Mouse (Mus musculus) cerebellum, postnatal 4 days (tissue): ENCODE results near the gene Frmd3.
"Not testable (repeated sequence)": the region's sequence is repeated elsewhere in the genome, so short reads cannot be mapped to it uniquely, and the experiment has no call there.

Experiments used
- DNase-seq, 2 experiments: peaks; one replicate each; pipeline ENCODE4 v3.0.0; 2022; ENCODE audit warnings: low spot score in 2 of 2, mixed read lengths in 1 of 2

Gene Frmd3

DNA sequence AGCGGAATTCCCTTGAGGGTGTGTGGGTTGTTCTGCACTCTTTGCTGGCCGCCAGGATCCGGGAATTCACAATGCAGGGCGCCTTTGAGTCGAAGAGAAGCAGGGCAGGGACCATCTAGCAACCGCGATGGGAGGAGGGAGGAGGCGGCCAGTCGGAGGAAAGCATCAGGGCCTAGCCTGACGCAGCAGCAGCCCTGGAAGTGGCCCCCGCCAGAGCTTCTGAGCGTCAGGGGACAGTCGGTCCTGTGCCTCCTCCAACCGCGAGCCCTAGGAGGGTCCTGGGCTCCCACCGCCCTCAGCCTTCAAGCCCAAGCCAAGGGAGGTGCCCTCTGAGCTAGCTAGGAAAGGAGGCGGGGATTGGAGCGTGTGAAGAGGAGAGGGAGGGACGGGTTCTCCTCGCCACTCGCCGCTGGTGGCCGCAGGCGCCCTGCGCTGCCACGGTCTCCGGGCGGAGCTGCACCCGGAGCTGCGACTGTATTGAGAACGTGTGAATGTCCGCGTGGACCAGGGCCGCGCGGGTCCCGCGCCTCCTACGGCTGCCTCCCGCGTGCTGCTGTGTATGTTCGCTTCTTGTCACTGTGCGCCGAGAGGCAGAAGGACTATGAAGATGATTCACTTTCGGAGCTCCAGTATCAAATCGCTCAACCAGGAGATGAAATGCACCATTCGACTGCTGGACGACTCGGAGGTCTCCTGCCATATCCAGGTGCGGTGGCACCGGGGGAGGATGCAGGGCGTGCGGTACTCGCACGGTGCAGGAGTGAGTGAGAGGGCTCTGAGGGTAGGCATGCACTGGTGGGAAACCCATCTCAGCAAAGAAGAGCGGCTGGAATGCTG lies at the start of gene Frmd3:
Gene Frmd3 (plus strand): TSS at position 232 of the 837 bp plus-strand sequence.
- DNase-seq = peak; percentile 46 to 66

DNA sequence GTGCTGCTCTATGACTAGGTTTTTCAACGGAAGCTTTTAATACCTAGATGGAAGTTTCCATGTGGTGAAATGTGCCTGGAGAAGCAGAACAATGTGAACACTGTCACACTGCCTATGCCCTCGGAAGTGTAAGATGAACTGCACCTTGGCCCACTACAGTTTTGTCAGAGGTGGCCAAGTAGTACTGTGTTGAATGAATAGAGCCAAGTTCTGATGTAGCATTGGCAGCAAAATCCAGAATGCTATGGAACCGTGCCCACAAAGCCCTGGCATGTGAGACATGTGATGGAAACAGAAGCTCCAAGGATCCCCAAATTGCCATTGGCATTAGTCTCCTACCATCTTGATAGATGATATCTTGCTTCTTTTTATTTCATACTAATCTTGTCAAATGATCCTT lies 32.8 kb upstream of the Frmd3 start:
- DNase-seq = peak in 1 of 2 experiments; percentile 2

DNA sequence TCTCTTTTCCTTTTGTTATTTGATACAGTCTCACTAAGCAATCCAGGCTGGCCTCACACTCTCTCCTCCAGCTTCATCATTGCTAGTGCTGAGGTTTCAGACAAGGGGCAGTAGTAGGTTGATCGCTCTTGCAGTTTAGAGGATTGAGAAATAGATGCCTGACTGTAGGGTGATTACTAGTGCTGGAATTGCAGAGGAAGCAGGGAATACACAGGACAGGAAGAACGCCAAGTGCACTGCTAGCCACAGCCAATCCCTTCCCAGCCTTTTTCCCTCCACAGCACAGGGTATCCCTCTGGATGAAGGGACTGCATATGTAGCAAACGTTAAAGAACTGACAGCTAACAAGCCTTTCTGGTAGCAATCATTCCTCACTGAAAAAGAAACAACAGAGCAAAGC lies 965 bp upstream of the Frmd3 start:
- peak in 1 of 2 experiments; percentile 1 for DNase-seq

DNA sequence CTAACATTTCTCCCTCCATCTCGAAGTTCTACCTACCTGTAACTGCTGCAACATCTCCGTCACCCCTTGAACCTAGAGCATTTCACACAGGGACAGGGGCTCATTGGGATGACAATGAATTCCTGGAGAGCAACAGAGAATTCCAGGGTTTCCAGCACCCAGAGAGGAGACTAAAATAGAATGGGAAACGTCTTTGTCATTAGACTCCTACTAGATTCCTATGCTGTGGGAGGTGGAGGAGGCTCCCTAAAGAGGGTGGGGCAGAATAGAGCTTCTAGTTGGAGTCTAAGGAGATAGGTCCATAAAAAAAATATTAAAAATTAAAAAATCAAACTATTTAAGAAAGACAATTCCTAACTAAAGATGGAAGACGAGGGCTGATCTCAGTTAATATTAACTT lies 542 bp upstream of the Frmd3 start:
- DNase-seq = peak in 1 of 2 experiments; percentile 3

DNA sequence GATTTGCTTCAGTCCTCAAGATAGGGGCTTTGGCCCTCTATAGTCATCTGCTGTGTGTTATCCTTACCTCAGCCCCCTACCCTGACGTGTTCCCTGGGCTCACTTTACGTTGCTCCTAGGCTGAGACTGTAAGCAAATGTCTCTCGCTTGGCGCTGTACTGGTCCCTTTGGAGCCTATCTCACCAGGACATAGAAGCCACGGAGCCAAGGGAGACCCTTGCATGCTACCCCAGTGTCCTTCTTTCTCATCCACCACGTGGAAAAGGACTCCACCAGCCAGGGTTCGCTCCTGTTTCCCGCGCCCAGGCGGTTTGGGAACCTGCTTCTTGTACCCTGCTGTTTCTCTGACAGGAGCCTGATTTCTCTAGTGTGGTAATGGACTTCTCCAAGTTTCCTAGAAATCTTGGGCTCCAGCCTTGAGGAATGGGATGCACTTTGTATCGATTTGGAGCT lies 832 bp downstream of the Frmd3 start:
- peak; percentile 18 to 21 for DNase-seq

DNA sequence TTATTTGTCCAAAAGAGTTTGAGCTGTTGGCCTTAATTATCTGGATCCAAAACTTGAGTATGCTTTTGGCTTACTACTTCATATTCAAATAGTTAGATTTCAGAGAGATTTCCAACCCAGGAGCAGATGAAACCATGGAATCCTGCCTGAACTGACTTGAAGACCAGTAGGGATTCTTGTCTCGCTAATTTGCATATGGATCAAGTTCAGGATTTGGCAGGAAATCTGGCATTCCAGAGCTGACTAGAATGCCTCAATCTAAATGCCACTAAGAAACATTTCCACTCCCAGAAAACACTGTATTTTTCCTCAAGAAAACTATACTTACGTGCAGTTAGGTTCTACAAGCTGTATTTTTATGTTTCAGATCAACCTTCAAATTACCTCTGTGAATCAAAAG lies 6.8 kb downstream of the Frmd3 start:
- DNase-seq = no peak

DNA sequence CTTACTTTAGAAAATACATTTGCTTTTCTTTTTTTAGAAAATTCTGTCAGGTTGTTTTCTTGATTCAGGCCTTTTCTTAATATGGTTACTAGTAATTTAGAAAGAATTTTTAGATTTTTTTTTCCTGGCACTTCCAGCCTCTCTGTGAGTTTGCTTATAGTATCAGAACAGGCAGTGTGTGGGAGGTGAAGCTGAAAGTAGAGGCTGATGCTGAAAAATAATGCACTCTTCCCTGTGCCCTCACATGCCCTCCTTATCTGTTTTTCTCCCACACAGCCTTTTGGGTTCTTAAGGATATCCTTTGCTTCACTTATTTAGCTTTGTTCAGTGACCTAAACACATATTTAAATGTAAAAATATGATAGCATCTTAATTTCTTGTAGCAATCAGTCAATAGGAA lies 30.0 kb downstream of the Frmd3 start:
- no peak for DNase-seq

DNA sequence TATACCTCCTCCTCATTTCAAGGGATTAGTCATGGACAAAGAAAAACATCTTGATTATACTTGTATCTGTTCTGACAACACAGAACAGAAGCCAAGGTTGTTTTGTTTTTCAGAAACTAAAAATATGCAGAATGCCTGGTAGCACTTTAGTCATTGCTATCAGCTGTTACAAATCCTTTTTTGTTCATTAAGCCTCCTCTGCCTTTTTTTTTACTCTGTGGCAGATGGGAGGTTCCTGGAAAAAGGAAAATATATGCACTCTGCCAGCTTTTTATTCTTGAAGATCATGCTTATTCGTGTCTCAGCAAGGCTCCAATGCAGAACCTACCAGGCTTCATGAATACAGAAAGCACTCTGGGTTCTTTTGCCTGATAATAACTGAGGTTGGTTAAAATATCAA lies 38.5 kb downstream of the Frmd3 start:
- no peak for DNase-seq

DNA sequence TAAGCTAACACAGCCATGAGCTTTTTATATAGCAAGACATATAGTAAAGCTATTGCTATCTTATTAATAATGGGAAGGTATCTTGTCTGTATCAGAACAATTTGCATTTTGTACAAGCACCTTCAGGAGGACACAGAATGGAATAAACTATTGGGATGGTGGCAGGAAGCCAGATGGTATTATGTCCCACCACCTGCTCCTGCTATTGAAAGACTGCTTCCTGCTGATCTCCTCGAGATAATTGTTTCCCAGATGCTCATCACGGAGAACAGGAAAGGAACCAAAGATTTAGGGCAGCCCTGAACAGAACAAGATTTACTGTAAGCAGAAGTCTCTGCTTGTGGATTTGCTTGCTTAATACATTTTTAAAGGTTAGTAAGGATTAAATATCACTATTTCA lies 63.5 kb downstream of the Frmd3 start:
- DNase-seq = peak in 1 of 2 experiments; percentile 20

DNA sequence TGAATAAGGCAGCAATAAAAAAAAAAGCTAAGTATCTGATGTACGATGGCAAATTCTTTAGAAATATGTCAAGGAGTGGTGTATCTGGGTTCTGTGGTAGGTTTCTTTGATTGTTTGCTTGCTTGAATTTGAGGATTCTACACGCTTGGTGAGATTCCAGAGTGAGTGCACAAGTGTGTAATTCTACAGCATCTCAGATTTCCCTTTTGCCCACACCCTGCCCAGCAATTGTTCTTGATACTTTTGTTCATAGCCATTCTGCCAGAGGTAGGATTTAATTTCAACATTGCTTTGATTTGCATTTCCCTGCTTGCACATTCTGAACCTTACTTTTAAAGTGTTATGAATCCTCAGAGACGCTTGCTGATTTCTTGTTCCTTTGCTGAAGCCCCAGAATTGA lies 97.6 kb downstream of the Frmd3 start:
- DNase-seq = no peak

DNA sequence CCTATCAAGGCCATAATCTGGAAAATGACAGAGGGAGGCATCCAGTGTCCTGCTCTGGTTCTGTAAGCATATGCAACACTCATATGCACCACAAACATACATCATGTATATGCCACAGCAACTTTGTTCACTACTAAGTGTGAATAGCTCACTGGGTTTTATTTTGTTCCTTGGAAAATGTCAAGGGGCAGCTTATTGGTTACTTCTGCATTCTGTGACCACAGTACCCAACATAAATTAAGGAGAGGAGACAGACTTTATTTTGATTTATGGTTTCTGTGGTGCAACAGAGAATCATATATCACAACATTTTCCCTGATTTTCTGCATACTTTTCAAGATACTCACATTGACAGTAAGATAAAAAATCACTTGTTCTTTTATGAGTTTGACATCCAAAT lies 178.3 kb downstream of the Frmd3 start:
- DNase-seq = no peak

DNA sequence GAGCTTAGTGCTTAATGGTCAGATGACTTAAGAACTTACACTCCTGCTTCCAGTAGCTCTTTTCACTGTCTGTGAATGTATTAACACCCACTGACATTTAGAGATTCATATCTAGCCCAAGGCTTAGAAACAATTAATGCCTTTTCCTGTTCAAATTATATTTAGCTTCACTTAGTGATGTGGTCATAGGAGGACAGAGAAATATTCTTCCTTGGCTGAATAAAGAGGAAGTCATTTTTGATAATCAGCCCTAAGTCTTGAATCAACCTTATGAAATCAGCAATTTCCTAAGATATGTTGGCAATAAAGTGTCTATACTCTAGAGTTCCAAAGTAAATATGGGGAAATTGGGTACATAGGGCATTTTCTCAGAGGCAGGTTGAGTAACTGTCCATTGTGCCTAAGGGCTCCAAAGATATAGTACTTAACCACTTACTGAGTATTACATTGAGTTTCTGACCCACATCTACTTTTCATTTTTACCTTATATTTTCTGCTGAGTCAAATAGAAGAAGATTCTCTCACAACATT lies 188.1 kb downstream of the Frmd3 start:
- no peak for DNase-seq

DNA sequence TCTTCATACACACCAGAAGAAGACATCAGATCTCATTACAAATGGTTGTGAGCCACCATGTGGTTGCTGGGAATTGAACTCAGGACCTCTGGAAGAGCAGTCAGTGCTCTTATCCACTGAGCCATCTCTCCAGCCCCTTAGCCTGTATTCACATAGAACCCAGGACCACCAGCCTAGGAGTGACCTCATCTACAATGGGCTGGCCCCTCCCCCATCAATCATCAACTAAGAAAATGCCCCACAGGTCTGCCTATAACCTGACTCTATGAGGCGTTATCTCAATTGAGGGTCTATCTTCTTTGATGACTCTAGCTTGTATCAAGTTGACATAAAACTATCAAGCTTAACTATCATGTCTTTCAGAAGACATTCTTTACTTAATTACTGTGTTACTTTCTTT lies 208.5 kb downstream of the Frmd3 start:
- not testable (repeated sequence) for DNase-seq

DNA sequence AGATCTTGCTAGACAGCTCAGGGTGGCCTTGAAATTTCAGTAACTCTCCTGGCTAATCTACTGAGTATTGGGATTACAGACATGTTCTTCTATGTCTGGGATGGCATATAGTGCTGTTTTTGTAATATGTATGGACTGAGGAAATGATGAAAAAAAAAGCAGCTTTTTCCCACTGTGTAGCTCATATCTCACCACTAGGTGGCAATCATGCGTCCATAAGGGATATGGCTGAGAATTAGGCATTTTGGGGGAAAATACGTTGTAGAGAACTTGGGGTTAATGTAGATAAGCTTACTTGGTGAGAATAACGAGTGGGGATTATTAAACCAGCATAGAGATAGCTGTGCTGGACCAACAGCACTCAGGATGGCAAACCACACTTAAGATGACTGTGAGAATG lies 209.1 kb downstream of the Frmd3 start:
- DNase-seq = no peak

DNA sequence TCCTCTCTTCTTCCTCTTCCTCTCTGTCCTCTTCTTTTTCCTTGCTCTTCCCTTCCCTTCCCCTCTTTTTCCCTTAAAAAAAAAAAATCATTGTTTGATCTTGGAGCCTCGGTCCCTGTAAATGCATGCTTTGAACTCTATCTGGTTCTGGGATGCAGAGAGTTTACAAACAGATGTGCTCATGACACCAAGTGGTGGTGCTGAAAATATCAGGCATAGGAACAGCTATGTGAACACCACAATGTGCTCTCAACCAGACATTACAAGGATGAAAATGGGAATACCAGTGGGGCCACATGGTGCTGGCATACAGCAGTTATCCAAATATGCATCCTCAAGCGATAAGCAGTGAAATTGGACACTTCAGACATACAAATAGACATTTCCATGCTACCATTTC lies 211.0 kb downstream of the Frmd3 start:
- no peak for DNase-seq

DNA sequence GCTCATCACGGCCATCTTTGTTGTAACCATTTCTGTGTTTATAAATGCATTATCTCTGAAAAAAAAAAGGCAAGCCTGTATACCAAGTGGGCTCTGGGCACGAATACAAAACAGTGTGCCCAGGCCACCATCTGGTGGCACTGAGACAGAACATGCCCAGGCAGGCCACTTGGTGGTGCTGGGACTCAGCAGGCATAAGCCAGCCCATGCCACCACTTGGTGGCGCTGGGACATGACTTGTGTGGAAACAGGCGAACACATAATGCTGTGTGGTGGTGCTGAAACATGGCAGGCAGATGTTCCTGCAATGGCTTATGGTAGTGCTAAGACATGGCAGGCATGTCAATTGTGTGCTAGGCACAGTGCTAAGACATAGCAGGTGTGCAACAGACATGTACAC lies 217.8 kb downstream of the Frmd3 start:
- no peak for DNase-seq

DNA sequence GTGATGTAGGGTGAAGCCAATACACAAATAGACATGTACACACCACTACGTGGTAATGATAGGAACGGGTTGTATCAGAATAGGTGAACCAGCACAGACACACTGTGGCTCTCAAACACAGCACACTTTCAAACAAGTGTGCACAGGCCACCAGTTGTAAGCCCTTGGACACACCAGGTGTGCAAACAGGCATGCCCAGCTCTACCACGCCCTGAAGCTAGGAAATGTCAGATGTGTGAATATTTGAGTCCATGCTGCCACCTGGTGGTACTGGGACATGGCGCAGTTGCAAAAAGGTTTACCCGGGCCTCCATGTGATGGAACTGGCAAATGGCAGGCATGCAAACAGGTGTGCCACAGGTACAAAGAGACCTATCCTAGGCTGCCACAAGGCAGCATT lies 218.2 kb downstream of the Frmd3 start:
- DNase-seq = peak in 1 of 2 experiments; percentile 45

DNA sequence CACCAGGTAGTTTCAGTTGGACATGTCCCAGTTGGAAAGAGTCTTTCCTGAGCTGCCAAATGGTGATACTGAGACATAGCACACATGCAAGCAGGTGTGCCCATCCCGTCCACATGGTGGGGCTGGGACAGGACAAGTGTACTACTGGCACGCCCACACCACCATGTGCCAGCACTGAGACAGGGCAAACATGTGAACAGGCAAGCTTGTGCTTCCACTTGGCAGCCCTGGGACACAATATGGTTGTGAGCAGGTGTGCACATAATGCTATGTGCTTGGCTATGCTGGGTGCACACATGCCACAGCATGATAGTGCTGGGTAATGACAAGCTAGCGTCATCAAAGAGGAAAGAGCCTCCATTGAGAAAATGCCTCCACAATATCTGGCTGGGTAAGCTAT lies 220.3 kb downstream of the Frmd3 start:
- no peak for DNase-seq

DNA sequence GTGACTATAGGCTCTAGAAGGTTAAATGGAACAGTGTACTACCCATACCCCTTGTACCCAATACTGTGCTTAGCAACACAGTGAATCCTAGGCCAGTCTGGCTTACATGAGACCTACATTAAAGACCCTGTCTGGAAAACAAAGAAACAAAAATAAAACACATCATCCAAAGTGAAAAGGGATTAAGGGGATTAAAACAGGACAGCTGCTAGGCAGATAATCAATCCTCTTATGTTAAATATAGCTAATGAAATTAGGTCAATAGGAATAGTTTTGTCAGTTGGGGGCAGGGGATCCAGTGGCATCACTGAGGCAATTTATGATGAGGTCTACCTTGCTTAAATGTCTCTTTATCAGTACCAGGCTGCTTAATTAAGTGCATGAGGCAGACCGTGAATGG lies 228.9 kb downstream of the Frmd3 start, which contains the start of gene Kdm4c:
Gene Kdm4c (plus strand): TSS at position 322 of the 400 bp plus-strand sequence.
- DNase-seq = no peak
